Mouse (Mus musculus) layer of hippocampus, adult 6 months (tissue): ENCODE results near the gene Nap1l2. TPM values are rescaled to one million over a fixed set of nuclear protein-coding genes. Genes with fewer than 3 reads are reported as not detected.

ENCODE experiments used
- long read RNA-seq, 2 experiments: library from polyadenylated mRNA; unstranded; transcript quantifications; one replicate each; pipeline ENCODE4 v2.0.0; 2019 to 2020
- polyA plus RNA-seq: library from polyadenylated mRNA; unstranded; fragments of <200 nt; fragmentation: Nextera tagmentation; gene quantifications from 2 replicates; pipeline ENCODE4 v1.2.3, GENCODE M21; 2021

Gene Nap1l2
- 64.2 and 66.8 TPM in 2 replicates for polyA plus RNA-seq
- long read RNA-seq, experiment 1, transcript Nap1l2-201 (1 exons, 2,465 nt): major isoform, 171 of 171 reads
- long read RNA-seq, experiment 1, partial matches to known transcripts: 0 of 171 reads
- long read RNA-seq, experiment 1, other reads (novel, unspliced or antisense): 0 of 171 reads
- long read RNA-seq, experiment 2, transcript Nap1l2-201 (1 exons, 2,465 nt): major isoform, 636 of 636 reads
- long read RNA-seq, experiment 2, partial matches to known transcripts: 0 of 636 reads
- long read RNA-seq, experiment 2, other reads (novel, unspliced or antisense): 0 of 636 reads

GRCm38 (mm10) chrX:103186431-103186786 lies at the start of gene Nap1l2:
TSS of gene Nap1l2 (minus strand) at chrX:103186640.

Other genes starting within 250 kb of the Nap1l2 start
- gene Cdx4, start 134.8 kb upstream of the Nap1l2 start, polyA plus RNA-seq: not detected in 2 replicates
- gene Chic1, start 169.8 kb upstream of the Nap1l2 start, polyA plus RNA-seq: 4.6 and 6.5 TPM in 2 replicates
- not detected in 2 replicates for gene Tsx, start 227.8 kb upstream of the Nap1l2 start, polyA plus RNA-seq
- not detected in 2 replicates for gene Gm26992, start 235.4 kb upstream of the Nap1l2 start, polyA plus RNA-seq